Mouse (Mus musculus) megakaryocyte, embryonic 14.5 days (primary cell): ENCODE measurements around the gene Ntpcr.

Experiments used
- FLI1 ChIP-seq: IDR thresholded peaks from 2 replicates; pipeline ENCODE4 v1.6.1; 2012; ENCODE audit warnings: low read length, inconsistent platforms, mixed read lengths
- GATA1 ChIP-seq: IDR thresholded peaks from 3 replicates; pipeline ENCODE4 v1.6.1; 2012; ENCODE audit warnings: mixed read lengths, low read length, inconsistent platforms, borderline replicate concordance

DNA sequence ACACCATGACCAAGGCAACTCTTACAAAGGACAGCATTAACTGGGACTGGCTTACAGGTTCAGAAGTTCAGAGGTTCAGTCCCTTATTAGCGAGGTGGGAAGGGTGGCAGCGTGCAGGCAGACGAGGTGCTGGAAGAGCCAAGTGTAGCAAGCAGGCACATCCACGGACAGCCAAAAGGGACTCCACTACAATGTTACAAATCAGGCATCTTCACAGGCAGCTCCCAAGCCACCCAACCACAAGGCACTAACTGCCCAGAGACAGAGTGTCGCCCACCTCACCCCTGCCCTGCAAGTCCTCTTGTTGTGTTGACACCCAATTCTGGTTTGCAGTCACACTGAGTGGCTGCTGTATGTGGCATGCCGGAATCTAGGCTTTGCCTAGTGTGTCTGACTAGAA lies 25.3 kb upstream of the Ntpcr start:
- TF ChIP-seq FLI1 (no peak), GATA1 (no peak)
